Mouse (Mus musculus) cerebellum, adult 2 months (tissue): ENCODE data around the gene Fbxl18. TPM values are rescaled to one million over a fixed set of nuclear protein-coding genes. Genes with fewer than 3 reads are reported as not detected.
A peak's percentile ranks its signal among the peaks of the same experiment; 100 is the strongest.

ENCODE experiments used
- DNase-seq, 2 experiments: peaks; one replicate each; pipeline ENCODE4 v3.0.0; 2021
- H3K27ac ChIP-seq: fragments of 200-500 bp; 2 replicates; pipeline ENCODE4 v1.5.1; 2012; ENCODE audit warnings: low read length, control low read depth, inconsistent platforms; ENCODE audit not compliant: insufficient read depth
- H3K27me3 ChIP-seq: fragments of 200-500 bp; 2 replicates; pipeline ENCODE4 v1.6.1; 2012; ENCODE audit warnings: inconsistent platforms, mild to moderate bottlenecking, low read length, moderate library complexity; ENCODE audit not compliant: control insufficient read depth, insufficient read depth
- H3K4me1 ChIP-seq: fragments of 200-500 bp; 2 replicates; pipeline ENCODE4 v1.6.1; 2011; ENCODE audit warnings: low read length; ENCODE audit not compliant: control insufficient read depth, insufficient read depth
- H3K4me3 ChIP-seq: fragments of 200-500 bp; replicated peaks from 2 replicates; pipeline ENCODE3; 2011; ENCODE audit warnings: mild to moderate bottlenecking, low read depth, low read length, control low read depth; ENCODE audit not compliant: insufficient read depth
- CTCF ChIP-seq: fragments of 200-500 bp; IDR thresholded peaks from 2 replicates; pipeline ENCODE4 v1.5.1; 2011; ENCODE audit warnings: low read depth, mild to moderate bottlenecking, control low read depth, low read length, moderate library complexity, borderline replicate concordance; ENCODE audit not compliant: insufficient read depth
- POLR2A ChIP-seq: fragments of 200-500 bp; IDR thresholded peaks from 2 replicates; pipeline ENCODE4 v1.6.1; 2011; ENCODE audit warnings: low read length, control low read depth, borderline replicate concordance; ENCODE audit not compliant: insufficient read depth
- WGBS: fragments of 180-500 bp; shearing (Covaris S2); methylation state at CpG from one replicate; pipeline ENCODE4 v1.1.7; 2018; 5-methylcytosine and 5-hydroxymethylcytosine counted together
- polyA plus RNA-seq: library from polyadenylated mRNA; depleted of rRNA; stranded (reverse); fragments of >200 nt; gene quantifications from 2 replicates; pipeline ENCODE4 v1.2.3, GENCODE M21; 2012

Fbxl18 gene
- polyA plus RNA-seq, 1 experiment, result 22.3 TPM

DNA sequence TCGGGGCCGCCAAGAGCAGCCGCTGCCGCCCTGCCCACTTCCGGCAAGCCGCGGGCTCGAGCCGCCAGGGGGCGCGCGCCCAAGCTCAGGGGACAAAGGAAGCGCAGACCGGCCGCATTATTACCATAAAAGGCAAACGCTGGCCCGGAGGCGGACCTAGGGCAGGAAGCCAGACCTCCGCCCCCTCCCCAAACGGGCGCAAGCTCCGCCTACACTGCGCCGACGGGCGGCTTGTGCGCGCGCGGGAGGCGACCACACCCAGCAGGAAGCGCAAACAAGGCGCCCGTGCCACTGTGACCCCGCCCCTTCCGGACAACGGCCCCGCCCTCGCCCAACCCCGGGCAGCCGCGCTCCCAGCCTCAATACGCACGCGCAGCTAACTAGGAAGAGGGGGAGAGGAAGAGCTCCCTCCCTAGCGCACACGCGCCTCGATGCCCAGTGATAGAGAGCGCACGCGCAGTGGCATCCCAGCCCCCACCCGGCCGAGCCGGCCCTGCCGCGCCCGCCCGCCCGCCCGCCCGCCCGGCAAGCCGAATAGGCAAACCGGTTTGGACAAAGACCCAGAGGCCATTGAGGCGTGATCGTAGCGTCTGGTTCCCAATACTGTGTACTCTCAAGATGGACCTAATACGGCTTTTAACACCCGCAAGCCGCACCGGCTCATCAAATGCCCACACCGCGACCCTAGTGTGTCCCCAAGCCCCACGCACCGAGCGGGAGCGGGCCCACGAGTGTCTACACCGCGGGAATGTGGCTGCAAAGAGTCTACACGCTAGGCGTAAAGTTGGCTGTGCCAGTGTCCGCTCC, 10.7 kb upstream of the Fbxl18 start:
- peak; percentile 98 to 99 for DNase-seq
- Histone ChIP-seq H3K27me3 (no peaks in the 10 kb centered on the region), H3K27ac (peak overlapping the region; percentile 99), H3K4me1 (peaks cover 27% of the 10 kb centered on the region), H3K4me3 (peak overlapping the region; percentile 96)
- TF ChIP-seq CTCF, result peak; percentile 63; the same call in 1 of the 2 replicates
- TF ChIP-seq POLR2A, result peak; percentile 11; the same call in 1 of the 2 replicates
- under 1% methylated on average over 84 of the region's 84 CpGs for WGBS

- 2% methylated on average over 27 of the region's 27 CpGs for WGBS
- TF ChIP-seq POLR2A (no peak), CTCF (no peak)
- no peaks in the 10 kb centered on the region for H3K27me3 ChIP-seq
- H3K4me3 ChIP-seq, result peak overlapping the region; percentile 96
- DNase-seq, result no peak
- H3K27ac ChIP-seq, result peak overlapping the region; percentile 8; the same call in 1 of the 2 replicates
- peaks cover 25% of the 10 kb centered on the region for H3K4me1 ChIP-seq
Measured at GRCm38 (mm10) chr5:142905038-142905695, 9.9 kb upstream of the Fbxl18 start.

DNA sequence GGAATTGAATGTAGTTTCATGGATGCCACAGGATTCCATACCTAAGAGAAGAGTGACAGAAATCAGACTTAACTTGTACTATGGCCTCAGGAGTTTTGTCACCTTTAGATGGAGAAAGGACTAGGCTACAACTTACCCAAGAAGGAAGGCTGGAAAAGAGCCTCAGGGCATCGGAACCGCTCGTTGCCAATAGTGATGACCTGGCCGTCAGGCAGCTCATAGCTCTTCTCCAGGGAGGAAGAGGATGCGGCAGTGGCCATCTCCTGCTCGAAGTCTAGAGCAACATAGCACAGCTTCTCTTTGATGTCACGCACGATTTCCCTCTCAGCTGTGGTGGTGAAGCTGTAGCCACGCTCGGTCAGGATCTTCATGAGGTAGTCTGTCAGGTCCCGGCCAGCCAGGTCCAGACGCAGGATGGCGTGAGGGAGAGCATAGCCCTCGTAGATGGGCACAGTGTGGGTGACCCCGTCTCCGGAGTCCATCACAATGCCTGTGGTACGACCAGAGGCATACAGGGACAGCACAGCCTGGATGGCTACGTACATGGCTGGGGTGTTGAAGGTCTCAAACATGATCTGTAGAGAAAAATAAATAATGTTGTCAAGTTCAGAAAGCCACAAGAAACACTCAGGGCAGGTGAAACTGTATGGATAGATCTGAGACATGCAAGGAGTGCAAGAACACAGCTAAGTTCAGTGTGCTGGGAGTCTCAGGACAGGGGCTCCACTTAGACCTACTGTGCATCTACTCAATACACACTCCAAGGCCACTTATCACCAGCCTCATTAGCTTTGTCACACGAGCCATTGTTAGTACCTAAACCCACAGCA, 9.2 kb upstream of the Fbxl18 start:
- WGBS, result 34% methylated on average over 19 of the region's 19 CpGs
- TF ChIP-seq POLR2A (no peak), CTCF (no peak)
- DNase-seq, result peak in 1 of 2 experiments; percentile 25
- H3K4me3 ChIP-seq, result peak overlapping the region; percentile 6
- H3K4me1 ChIP-seq, result peaks cover 23% of the 10 kb centered on the region
- no peaks in the 10 kb centered on the region for H3K27me3 ChIP-seq
- H3K27ac ChIP-seq, result no peak overlapping the region

- Histone ChIP-seq H3K27ac (no peak overlapping the region), H3K4me3 (no peak overlapping the region), H3K4me1 (peaks cover 23% of the 10 kb centered on the region), H3K27me3 (no peaks in the 10 kb centered on the region)
- WGBS, result 40% methylated on average over 14 of the region's 14 CpGs
- DNase-seq, result no peak
- no peak for TF ChIP-seq POLR2A
- no peak for TF ChIP-seq CTCF
Measured at GRCm38 (mm10) chr5:142903470-142904207, 8.4 kb upstream of the Fbxl18 start.

DNA sequence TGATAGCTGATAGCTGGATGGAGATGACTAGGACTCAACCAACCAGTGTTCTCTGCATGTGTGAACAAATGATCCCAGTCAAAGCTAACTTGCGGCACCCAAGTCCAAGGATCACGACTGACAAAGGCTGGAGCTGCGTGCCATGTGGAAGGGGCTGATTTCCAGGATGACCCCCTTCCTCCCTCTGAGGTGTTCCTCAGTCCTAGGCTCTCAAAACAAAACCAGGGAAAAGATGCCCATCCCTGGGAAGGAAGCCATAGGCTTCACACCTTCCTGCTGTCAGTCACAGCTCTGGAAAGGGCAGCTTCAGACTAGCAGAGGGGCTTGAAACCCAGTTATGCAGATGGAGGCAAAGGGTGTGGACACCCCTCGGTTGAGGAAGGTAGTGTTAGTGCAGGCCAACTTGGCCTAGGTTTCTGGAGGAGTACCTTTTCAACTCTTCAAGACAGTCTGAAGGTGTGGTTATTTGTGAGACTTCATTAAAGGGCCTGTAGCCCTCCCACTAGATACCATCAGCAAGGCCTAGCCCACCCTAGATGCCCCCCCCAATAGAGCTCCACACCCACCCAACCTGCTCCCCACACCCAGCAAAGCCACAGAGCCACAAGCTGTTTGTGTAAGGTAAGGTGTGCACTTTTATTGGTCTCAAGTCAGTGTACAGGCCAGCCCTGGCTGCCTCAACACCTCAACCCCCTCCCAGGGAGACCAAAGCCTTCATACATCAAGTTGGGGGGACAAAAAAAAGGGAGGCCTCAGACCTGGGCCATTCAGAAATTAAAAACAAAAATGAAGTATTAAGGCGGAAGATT, 7.5 kb upstream of the Fbxl18 start:
- peaks cover 17% of the 10 kb centered on the region for H3K4me1 ChIP-seq
- no peak overlapping the region for H3K27ac ChIP-seq
- no peak for DNase-seq
- WGBS, result 43% methylated on average over 5 of the region's 5 CpGs
- TF ChIP-seq CTCF, result no peak
- no peak for TF ChIP-seq POLR2A
- H3K4me3 ChIP-seq, result no peak overlapping the region
- H3K27me3 ChIP-seq, result no peaks in the 10 kb centered on the region

- Histone ChIP-seq H3K27me3 (no peaks in the 10 kb centered on the region), H3K27ac (no peak overlapping the region), H3K4me1 (peaks cover 10% of the 10 kb centered on the region), H3K4me3 (no peak overlapping the region)
- TF ChIP-seq CTCF (no peak), POLR2A (0 out of 2 replicates have a peak, but pooled peaks have one; percentile 24)
- WGBS, result 69% methylated on average over 4 of the region's 4 CpGs
- DNase-seq, result no peak
Measured at GRCm38 (mm10) chr5:142901846-142902505, 6.8 kb upstream of the Fbxl18 start.
